Mouse (Mus musculus): ENCODE data around the gene Slit3. TPM values are rescaled to one million over a fixed set of nuclear protein-coding genes. Genes with fewer than 3 reads are reported as not detected.

Slit3 gene
- total and polyA plus RNA-seq, 2 experiments from 2014 or later, result 5.6 to 15.0 TPM

DNA sequence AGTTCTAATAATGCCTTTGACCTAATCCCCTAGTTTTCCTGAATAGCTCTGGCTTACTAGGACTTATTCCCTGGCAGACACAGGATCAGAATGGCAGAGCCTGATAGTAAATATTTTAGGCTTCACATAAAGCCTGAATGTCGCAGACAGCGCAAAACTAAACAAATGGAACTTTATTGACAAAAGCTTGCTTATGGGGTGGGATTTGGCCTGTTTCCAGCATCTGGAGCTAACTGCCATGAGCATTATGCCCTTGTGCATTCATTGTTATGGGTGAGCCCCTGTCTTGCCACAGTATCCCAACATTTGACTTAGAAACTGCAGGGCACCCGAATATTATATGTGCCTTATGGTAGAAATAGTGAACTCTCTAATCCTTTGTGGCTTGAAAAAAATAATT is 438.4 kb downstream of the Slit3 start:
- ATAC-seq (no peak), DNase-seq (no peak)
- peaks cover 52% of the 10 kb centered on the region for H3K27me3 ChIP-seq (ENCODE audit: insufficient read depth, low read length)
- no peak overlapping the region for H3K9ac ChIP-seq
- no peak overlapping the region for H3K4me3 ChIP-seq (ENCODE audit: low read depth, low read length)
- WGBS, result 42% methylated on average over 3 of the region's 3 CpGs
- H3K4me2 ChIP-seq (ENCODE audit: low read depth), result no peak overlapping the region
- H3K27ac ChIP-seq (ENCODE audit: low read depth, low read length), result no peak overlapping the region
- no peaks in the 10 kb centered on the region for H3K36me3 ChIP-seq (ENCODE audit: insufficient read depth)
- no peaks in the 10 kb centered on the region for H3K9me3 ChIP-seq (ENCODE audit: low read length)
- no peaks in the 10 kb centered on the region for H3K4me1 ChIP-seq (ENCODE audit: insufficient read depth)
- TF ChIP-seq CTCF (IDR thresholded peaks at IDR 0.05; ENCODE audit: low read depth), result no peak

GRCm38 (mm10) chr11:35561760-35562159 is 440.7 kb downstream of the Slit3 start:
- no peaks in the 10 kb centered on the region for H3K9me3 ChIP-seq (ENCODE audit: low read length)
- no peaks in the 10 kb centered on the region for H3K36me3 ChIP-seq (ENCODE audit: insufficient read depth)
- H3K27ac ChIP-seq (ENCODE audit: low read depth, low read length), result no peak overlapping the region
- no peak for TF ChIP-seq CTCF (IDR thresholded peaks at IDR 0.05; ENCODE audit: low read depth)
- H3K4me3 ChIP-seq (ENCODE audit: low read depth, low read length), result no peak overlapping the region
- H3K9ac ChIP-seq, result no peak overlapping the region
- no peaks in the 10 kb centered on the region for H3K4me1 ChIP-seq (ENCODE audit: insufficient read depth)
- WGBS, result 36% methylated on average over 9 of the region's 9 CpGs
- no peak overlapping the region for H3K4me2 ChIP-seq (ENCODE audit: low read depth)
- ATAC-seq (peak; percentile 77), DNase-seq (peak; percentile 45)
- H3K27me3 ChIP-seq (ENCODE audit: insufficient read depth, low read length), result peaks cover 59% of the 10 kb centered on the region

DNA sequence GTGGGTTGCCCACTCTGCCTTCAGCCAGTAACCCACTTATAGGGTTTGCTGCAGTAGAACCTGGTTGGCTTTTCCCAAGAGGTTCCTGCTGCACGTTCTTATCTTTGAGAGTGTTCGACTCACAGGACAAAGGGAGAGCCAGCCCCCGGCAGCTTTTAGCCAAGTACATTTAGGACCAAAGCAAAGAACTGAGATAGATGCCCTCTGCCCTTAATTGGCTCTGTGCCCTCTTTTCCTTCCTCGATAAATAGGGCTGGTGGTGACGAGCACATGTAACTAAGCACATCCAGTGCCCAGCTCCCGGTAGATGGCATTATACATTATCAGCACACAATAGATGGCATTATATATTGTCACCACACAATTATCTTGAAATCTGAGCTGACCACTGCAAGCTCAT is 444.3 kb downstream of the Slit3 start:
- DNase-seq (no peak), ATAC-seq (no peak)
- no peak for TF ChIP-seq CTCF (IDR thresholded peaks at IDR 0.05; ENCODE audit: low read depth)
- Histone ChIP-seq H3K36me3 (ENCODE audit: insufficient read depth) (no peaks in the 10 kb centered on the region), H3K4me3 (ENCODE audit: low read depth, low read length) (no peak overlapping the region), H3K9me3 (ENCODE audit: low read length) (no peaks in the 10 kb centered on the region), H3K9ac (no peak overlapping the region), H3K4me2 (ENCODE audit: low read depth) (no peak overlapping the region), H3K27me3 (ENCODE audit: insufficient read depth, low read length) (peaks cover 45% of the 10 kb centered on the region), H3K4me1 (ENCODE audit: insufficient read depth) (no peaks in the 10 kb centered on the region), H3K27ac (ENCODE audit: low read depth, low read length) (no peak overlapping the region)
- 38% methylated on average over 6 of the region's 6 CpGs for WGBS

GRCm38 (mm10) chr11:35566686-35567085 is 445.7 kb downstream of the Slit3 start:
- Histone ChIP-seq H3K4me2 (ENCODE audit: low read depth) (no peak overlapping the region), H3K9ac (no peak overlapping the region), H3K9me3 (ENCODE audit: low read length) (no peaks in the 10 kb centered on the region), H3K36me3 (ENCODE audit: insufficient read depth) (no peaks in the 10 kb centered on the region), H3K27ac (ENCODE audit: low read depth, low read length) (no peak overlapping the region), H3K4me1 (ENCODE audit: insufficient read depth) (no peaks in the 10 kb centered on the region), H3K4me3 (ENCODE audit: low read depth, low read length) (no peak overlapping the region), H3K27me3 (ENCODE audit: insufficient read depth, low read length) (peaks cover 35% of the 10 kb centered on the region)
- no peak for ATAC-seq
- WGBS, result 24% methylated on average over 3 of the region's 3 CpGs
- DNase-seq, result no peak
- no peak for TF ChIP-seq CTCF (IDR thresholded peaks at IDR 0.05; ENCODE audit: low read depth)

DNA sequence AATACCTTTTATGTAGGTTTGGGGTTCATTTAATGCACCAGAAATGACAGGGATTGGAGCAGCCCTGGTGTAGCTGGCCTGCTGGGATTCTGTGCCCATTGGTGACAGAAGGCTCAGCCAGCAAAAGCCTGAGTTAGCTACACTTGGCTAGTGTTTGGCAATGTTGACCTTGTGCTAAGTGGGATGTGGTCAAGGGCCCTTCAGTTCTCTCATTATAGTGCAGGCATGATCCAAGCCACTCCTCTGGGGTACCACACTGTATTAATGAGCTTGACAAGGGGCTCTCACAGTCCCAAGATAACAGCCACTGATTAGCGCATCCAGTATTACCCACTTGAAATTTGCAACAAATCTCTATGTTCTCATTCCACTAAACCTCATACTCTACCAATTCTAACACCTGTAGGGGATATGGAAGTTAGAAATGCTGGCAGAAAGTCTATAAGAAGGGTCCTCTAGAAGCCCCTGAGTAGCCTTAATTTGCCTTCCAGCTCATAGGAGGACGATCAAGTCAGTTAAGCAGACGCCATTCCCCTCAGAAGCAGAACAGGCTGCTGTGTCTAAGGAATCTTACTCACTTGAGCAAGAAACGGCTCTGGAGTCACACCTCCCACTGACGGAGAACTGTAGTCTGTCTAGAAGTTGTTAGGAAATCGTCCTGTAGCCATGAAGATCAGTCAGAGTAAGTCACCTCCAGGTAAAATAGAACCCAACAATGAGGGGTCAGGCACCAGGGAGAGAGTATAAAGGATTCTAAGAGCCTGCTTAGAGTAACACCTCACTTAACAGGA is 448.3 kb downstream of the Slit3 start:
- H3K9ac ChIP-seq, result no peak overlapping the region
- no peaks in the 10 kb centered on the region for H3K36me3 ChIP-seq (ENCODE audit: insufficient read depth)
- no peaks in the 10 kb centered on the region for H3K9me3 ChIP-seq (ENCODE audit: low read length)
- no peak for DNase-seq
- H3K27me3 ChIP-seq (ENCODE audit: insufficient read depth, low read length), result peaks cover 14% of the 10 kb centered on the region
- no peak overlapping the region for H3K27ac ChIP-seq (ENCODE audit: low read depth, low read length)
- no peak overlapping the region for H3K4me3 ChIP-seq (ENCODE audit: low read depth, low read length)
- H3K4me1 ChIP-seq (ENCODE audit: insufficient read depth), result no peaks in the 10 kb centered on the region
- ATAC-seq, result no peak
- WGBS, result 79% methylated on average over 6 of the region's 6 CpGs
- no peak overlapping the region for H3K4me2 ChIP-seq (ENCODE audit: low read depth)
- TF ChIP-seq CTCF (IDR thresholded peaks at IDR 0.05; ENCODE audit: low read depth), result no peak

DNA sequence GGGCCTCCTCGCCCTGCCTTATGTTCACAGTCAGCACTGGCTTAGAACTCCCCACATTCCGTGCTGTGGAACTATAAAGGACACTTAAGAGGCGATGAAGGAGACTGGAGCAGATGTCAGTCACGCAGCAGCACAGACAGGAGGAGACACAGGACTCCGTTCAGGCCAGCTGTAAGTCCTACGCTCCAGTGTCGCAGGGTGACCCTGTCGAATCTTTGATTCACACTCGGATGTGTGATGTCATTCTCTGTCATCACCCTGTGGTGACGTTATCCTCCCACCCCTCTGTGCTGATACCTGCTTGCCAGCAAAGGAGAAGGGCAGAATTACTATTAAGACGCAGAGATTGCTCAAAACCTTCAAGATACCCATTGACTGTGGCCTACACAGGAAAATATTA is 448.9 kb downstream of the Slit3 start:
- WGBS, result 82% methylated on average over 11 of the region's 11 CpGs
- H3K9me3 ChIP-seq (ENCODE audit: low read length), result no peaks in the 10 kb centered on the region
- H3K9ac ChIP-seq, result no peak overlapping the region
- DNase-seq (no peak), ATAC-seq (no peak)
- no peaks in the 10 kb centered on the region for H3K36me3 ChIP-seq (ENCODE audit: insufficient read depth)
- H3K27ac ChIP-seq (ENCODE audit: low read depth, low read length), result no peak overlapping the region
- H3K27me3 ChIP-seq (ENCODE audit: insufficient read depth, low read length), result peaks cover 10% of the 10 kb centered on the region; the same call in 1 of the 2 replicates
- H3K4me2 ChIP-seq (ENCODE audit: low read depth), result no peak overlapping the region
- TF ChIP-seq CTCF (IDR thresholded peaks at IDR 0.05; ENCODE audit: low read depth), result no peak
- 0 out of 2 replicates have a peak, but pooled peaks cover 1% of the 10 kb centered on the region for H3K4me1 ChIP-seq (ENCODE audit: insufficient read depth)
- no peak overlapping the region for H3K4me3 ChIP-seq (ENCODE audit: low read depth, low read length)

GRCm38 (mm10) chr11:35571910-35572309 is 450.9 kb downstream of the Slit3 start:
- ATAC-seq (no peak; the same call in 1 of the 2 replicates), DNase-seq (no peak)
- no peak for TF ChIP-seq CTCF (IDR thresholded peaks at IDR 0.05; ENCODE audit: low read depth)
- peaks cover 12% of the 10 kb centered on the region; the same call in 1 of the 2 replicates for H3K27me3 ChIP-seq (ENCODE audit: insufficient read depth, low read length)
- no peak overlapping the region for H3K27ac ChIP-seq (ENCODE audit: low read depth, low read length)
- no peak overlapping the region for H3K9ac ChIP-seq
- WGBS, result 55% methylated on average over 3 of the region's 3 CpGs
- 0 out of 2 replicates have a peak, but pooled peaks cover 3% of the 10 kb centered on the region for H3K4me1 ChIP-seq (ENCODE audit: insufficient read depth)
- no peak overlapping the region for H3K4me2 ChIP-seq (ENCODE audit: low read depth)
- no peaks in the 10 kb centered on the region for H3K36me3 ChIP-seq (ENCODE audit: insufficient read depth)
- H3K4me3 ChIP-seq (ENCODE audit: low read depth, low read length), result no peak overlapping the region
- no peaks in the 10 kb centered on the region for H3K9me3 ChIP-seq (ENCODE audit: low read length)

All from forebrain, postnatal 0 days (tissue).